Mouse (Mus musculus): ENCODE data around the gene Sbno2.

GRCm38 (mm10) chr10:80055364-80055763 is 50.0 kb downstream of the Sbno2 start:
- TF ChIP-seq POLR2A (IDR thresholded peaks at IDR 0.05; ENCODE audit: low read depth, low read length), result no peak
- TF ChIP-seq CTCF (conservative IDR thresholded peaks at IDR 0.05; ENCODE audit: insufficient read depth, insufficient read length, low read depth, low read length), result no peak

Measured in kidney, adult 2 months (tissue).